Mouse (Mus musculus): ENCODE results near the gene Zfp965.
"Not testable (repeated sequence)": the region's sequence is repeated elsewhere in the genome, so short reads cannot be mapped to it uniquely, and the experiment has no call there.

The Zfp965 gene

GRCm38 (mm10) chr2:175469685-175470084, at the start of gene Zfp965:
Gene Zfp965 (plus strand): TSS chr2:175469985.
- not testable (repeated sequence) for DNase-seq

GRCm38 (mm10) chr2:175435707-175436106, 34.1 kb upstream of the Zfp965 start, which contains the start of gene Gm4724:
Gene Gm4724 (minus strand): TSS chr2:175435807.
- DNase-seq, result not testable (repeated sequence)
